Mouse (Mus musculus) ES-CJ7 (cell line): Measurements from ENCODE around the gene Dscaml1.

Experiments used
- DNase-seq: peaks from one replicate; pipeline ENCODE4 v3.0.0; 2011; ENCODE audit warnings: low read depth, low spot score

The Dscaml1 gene

GRCm38 (mm10) chr9:45454889-45455610, 28.6 kb downstream of the Dscaml1 start:
- no peak for DNase-seq

- DNase-seq, result no peak
Observed at GRCm38 (mm10) chr9:45457200-45457599, 30.8 kb downstream of the Dscaml1 start.

- DNase-seq, result no peak
Observed at GRCm38 (mm10) chr9:45458363-45458762, 31.9 kb downstream of the Dscaml1 start.

GRCm38 (mm10) chr9:45465396-45466019, 39.1 kb downstream of the Dscaml1 start:
- DNase-seq, result no peak

- no peak for DNase-seq
Observed at GRCm38 (mm10) chr9:45468235-45468634, 41.8 kb downstream of the Dscaml1 start.

GRCm38 (mm10) chr9:45470746-45471471, 44.5 kb downstream of the Dscaml1 start:
- no peak for DNase-seq

GRCm38 (mm10) chr9:45471691-45472090, 45.3 kb downstream of the Dscaml1 start:
- peak; percentile 21 for DNase-seq

GRCm38 (mm10) chr9:45474874-45475273, 48.4 kb downstream of the Dscaml1 start:
- no peak for DNase-seq

GRCm38 (mm10) chr9:45480936-45481335, 54.5 kb downstream of the Dscaml1 start:
- no peak for DNase-seq

GRCm38 (mm10) chr9:45486665-45487074, 60.2 kb downstream of the Dscaml1 start:
- no peak for DNase-seq

GRCm38 (mm10) chr9:45487179-45487801, 60.9 kb downstream of the Dscaml1 start:
- no peak for DNase-seq

GRCm38 (mm10) chr9:45490899-45491298, 64.5 kb downstream of the Dscaml1 start:
- no peak for DNase-seq

- DNase-seq, result no peak
Observed at GRCm38 (mm10) chr9:45494889-45495288, 68.5 kb downstream of the Dscaml1 start.

GRCm38 (mm10) chr9:45496340-45496739, 69.9 kb downstream of the Dscaml1 start:
- DNase-seq, result no peak

GRCm38 (mm10) chr9:45496944-45497343, 70.5 kb downstream of the Dscaml1 start:
- no peak for DNase-seq

- DNase-seq, result no peak
Observed at GRCm38 (mm10) chr9:45499267-45499666, 72.8 kb downstream of the Dscaml1 start.

- no peak for DNase-seq
Observed at GRCm38 (mm10) chr9:45500071-45500595, 73.7 kb downstream of the Dscaml1 start.

GRCm38 (mm10) chr9:45501295-45501927, 75.0 kb downstream of the Dscaml1 start:
- DNase-seq, result no peak

- DNase-seq, result peak; percentile 82
Observed at GRCm38 (mm10) chr9:45501963-45502641, 75.7 kb downstream of the Dscaml1 start.

- DNase-seq, result no peak
Observed at GRCm38 (mm10) chr9:45504977-45505376, 78.5 kb downstream of the Dscaml1 start.

- DNase-seq, result no peak
Observed at GRCm38 (mm10) chr9:45505487-45505939, 79.1 kb downstream of the Dscaml1 start.
